Mouse (Mus musculus): ENCODE measurements around the gene Klhdc3. TPM values are rescaled to one million over a fixed set of nuclear protein-coding genes. Genes with fewer than 3 reads are reported as not detected.

The Klhdc3 gene
- polyA plus RNA-seq, 1 experiment from 2014 or later: 111 TPM

Other genes starting within 250 kb of the Klhdc3 start
- gene Slc22a7, start 242.5 kb downstream of the Klhdc3 start, polyA plus RNA-seq (2015; fragmentation: Nextera tagmentation; extraction: Ambion mirVana): not detected in 2 replicates
- 0.15 and 0.16 TPM in 2 replicates for gene Ttbk1, start 193.2 kb downstream of the Klhdc3 start, polyA plus RNA-seq (2015; fragmentation: Nextera tagmentation; extraction: Ambion mirVana)
- gene Dnph1, start 184.2 kb downstream of the Klhdc3 start, polyA plus RNA-seq (2015; fragmentation: Nextera tagmentation; extraction: Ambion mirVana): 40.4 and 45.1 TPM in 2 replicates
- 2.8 and 3.0 TPM in 2 replicates for gene Cul9, start 134.5 kb downstream of the Klhdc3 start, polyA plus RNA-seq (2015; fragmentation: Nextera tagmentation; extraction: Ambion mirVana)
- 4.9 and 5.9 TPM in 2 replicates for gene Srf, start 124.7 kb downstream of the Klhdc3 start, polyA plus RNA-seq (2015; fragmentation: Nextera tagmentation; extraction: Ambion mirVana)
- 53.2 and 54.4 TPM in 2 replicates for gene Ptk7, start 51.4 kb downstream of the Klhdc3 start, polyA plus RNA-seq (2015; fragmentation: Nextera tagmentation; extraction: Ambion mirVana)
- gene Klc4, start 34.9 kb downstream of the Klhdc3 start, polyA plus RNA-seq (2015; fragmentation: Nextera tagmentation; extraction: Ambion mirVana): 93.7 and 104 TPM in 2 replicates
- 164 and 170 TPM in 2 replicates for gene Mrpl2, start 34.7 kb downstream of the Klhdc3 start, polyA plus RNA-seq (2015; fragmentation: Nextera tagmentation; extraction: Ambion mirVana)
- gene Cul7, start 30.6 kb downstream of the Klhdc3 start, polyA plus RNA-seq (2015; fragmentation: Nextera tagmentation; extraction: Ambion mirVana): 42.4 and 43.1 TPM in 2 replicates
- gene Rrp36, start 6.6 kb downstream of the Klhdc3 start, polyA plus RNA-seq (2015; fragmentation: Nextera tagmentation; extraction: Ambion mirVana): 64.8 and 67.4 TPM in 2 replicates
- gene Mea1, start 2.1 kb downstream of the Klhdc3 start, polyA plus RNA-seq (2015; fragmentation: Nextera tagmentation; extraction: Ambion mirVana): 164 and 169 TPM in 2 replicates
- 69.7 and 73.4 TPM in 2 replicates for gene Ppp2r5d, start 24.2 kb upstream of the Klhdc3 start, polyA plus RNA-seq (2015; fragmentation: Nextera tagmentation; extraction: Ambion mirVana)
- gene Pex6, start 30.5 kb upstream of the Klhdc3 start, polyA plus RNA-seq (2015; fragmentation: Nextera tagmentation; extraction: Ambion mirVana): 17.1 and 20.8 TPM in 2 replicates
- gene Gnmt, start 48.3 kb upstream of the Klhdc3 start, polyA plus RNA-seq (2015; fragmentation: Nextera tagmentation; extraction: Ambion mirVana): 8.2 and 10.0 TPM in 2 replicates
- 73.9 and 75.6 TPM in 2 replicates for gene Cnpy3, start 71.3 kb upstream of the Klhdc3 start, polyA plus RNA-seq (2015; fragmentation: Nextera tagmentation; extraction: Ambion mirVana)
- 0.34 and 0.37 TPM in 2 replicates for gene Ptcra, start 82.8 kb upstream of the Klhdc3 start, polyA plus RNA-seq (2015; fragmentation: Nextera tagmentation; extraction: Ambion mirVana)
- 102 and 104 TPM in 2 replicates for gene 2310039H08Rik, start 91.7 kb upstream of the Klhdc3 start, polyA plus RNA-seq (2015; fragmentation: Nextera tagmentation; extraction: Ambion mirVana)
- 142 and 153 TPM in 2 replicates for gene Rpl7l1, start 101.8 kb upstream of the Klhdc3 start, polyA plus RNA-seq (2015; fragmentation: Nextera tagmentation; extraction: Ambion mirVana)
- gene Bicral, start 177.6 kb upstream of the Klhdc3 start, polyA plus RNA-seq (2015; fragmentation: Nextera tagmentation; extraction: Ambion mirVana): 3.0 TPM in 2 replicates
- gene Tbcc, start 209.8 kb upstream of the Klhdc3 start, polyA plus RNA-seq (2015; fragmentation: Nextera tagmentation; extraction: Ambion mirVana): 31.8 and 35.8 TPM in 2 replicates
- not detected in 2 replicates for gene Prph2, start 229.5 kb upstream of the Klhdc3 start, polyA plus RNA-seq (2015; fragmentation: Nextera tagmentation; extraction: Ambion mirVana)

Data from intestine, embryonic 16.5 days (tissue).